Mouse (Mus musculus) neural tube, embryonic 11.5 days (tissue): ENCODE data around the gene 6720489N17Rik. TPM values are rescaled to one million over a fixed set of nuclear protein-coding genes. Genes with fewer than 3 reads are reported as not detected.
"Not testable (repeated sequence)": the region's sequence is repeated elsewhere in the genome, so short reads cannot be mapped to it uniquely, and the experiment has no call there.

Source experiments
- ATAC-seq: fragments of 200-750 bp; cut with Nextera tagmentation; 2 replicates; pipeline ENCODE4 v1.8.0; 2017; ENCODE audit warnings: moderate number of reproducible peaks, mild to moderate bottlenecking, moderate TSS enrichment, moderate library complexity; ENCODE audit not compliant: insufficient read depth, low FRiP score, low TSS enrichment
- DNase-seq: peaks from one replicate; pipeline ENCODE4 v3.0.0-alpha.2; 2015; ENCODE audit warnings: low spot score
- H3K27ac ChIP-seq: fragments of 300-500 bp; sonication (generic); 2 replicates; pipeline ENCODE4 v1.5.1; 2014; ENCODE audit warnings: low read depth, mild to moderate bottlenecking, low read length
- H3K27me3 ChIP-seq: fragments of 300-500 bp; sonication (generic); 2 replicates; pipeline ENCODE4 v1.6.1; 2014; ENCODE audit warnings: mild to moderate bottlenecking, low read length, mixed read lengths; ENCODE audit not compliant: control insufficient read depth, insufficient read depth
- H3K36me3 ChIP-seq: fragments of 300-500 bp; sonication (generic); 2 replicates; pipeline ENCODE4 v1.6.1; 2014; ENCODE audit warnings: mild to moderate bottlenecking, low read length, moderate library complexity, mixed read lengths; ENCODE audit not compliant: control insufficient read depth, insufficient read depth
- H3K4me1 ChIP-seq: fragments of 300-500 bp; sonication (generic); 2 replicates; pipeline ENCODE4 v1.6.1; 2014; ENCODE audit warnings: low read length, mixed read lengths; ENCODE audit not compliant: control insufficient read depth, insufficient read depth
- H3K4me2 ChIP-seq: fragments of 300-500 bp; sonication (generic); 2 replicates; pipeline ENCODE4 v1.6.1; 2014; ENCODE audit warnings: low read depth, mild to moderate bottlenecking, moderate library complexity
- H3K4me3 ChIP-seq: fragments of 300-500 bp; sonication (generic); 2 replicates; pipeline ENCODE4 v1.5.1; 2014; ENCODE audit warnings: low read depth, low read length
- H3K9ac ChIP-seq: fragments of 300-500 bp; sonication (generic); 2 replicates; pipeline ENCODE4 v1.6.1; 2014; ENCODE audit warnings: mild to moderate bottlenecking, low read length
- H3K9me3 ChIP-seq: fragments of 300-500 bp; sonication (generic); 2 replicates; pipeline ENCODE4 v1.6.1; 2016; ENCODE audit warnings: low read length; ENCODE audit not compliant: control insufficient read depth
- WGBS: fragments of 180-500 bp; shearing (Covaris S2); extraction: QIAGEN DNeasy Blood & Tissue Kit; methylation state at CpG from one replicate; pipeline ENCODE4 v1.1.7; 2014; 5-methylcytosine and 5-hydroxymethylcytosine counted together
- polyA plus RNA-seq: library from polyadenylated mRNA; unstranded; fragments of >200 nt; fragmentation: Nextera tagmentation; extraction: Ambion mirVana; gene quantifications from 2 replicates; pipeline ENCODE4 v1.2.1, GENCODE M21; 2014

The 6720489N17Rik gene
- polyA plus RNA-seq = 14.4 and 16.8 TPM in 2 replicates

GRCm38 (mm10) chr13:62623577-62624276, at the start of gene 6720489N17Rik:
Gene 6720489N17Rik (minus strand): TSS chr13:62624182.
- H3K9me3 ChIP-seq, H3K27me3 ChIP-seq, H3K36me3 ChIP-seq, H3K4me1 ChIP-seq, H3K27ac ChIP-seq: not testable (repeated sequence)
- DNase-seq = peak; percentile 85
- peak; percentile 100 for ATAC-seq
- Histone ChIP-seq H3K4me3 (peak within 1 kb of the TSS; percentile 41), H3K4me2 (peak within 1 kb of the TSS; percentile 42), H3K9ac (peak within 1 kb of the TSS; percentile 53)
- WGBS = 1% methylated on average over 15 of the region's 15 CpGs

DNA sequence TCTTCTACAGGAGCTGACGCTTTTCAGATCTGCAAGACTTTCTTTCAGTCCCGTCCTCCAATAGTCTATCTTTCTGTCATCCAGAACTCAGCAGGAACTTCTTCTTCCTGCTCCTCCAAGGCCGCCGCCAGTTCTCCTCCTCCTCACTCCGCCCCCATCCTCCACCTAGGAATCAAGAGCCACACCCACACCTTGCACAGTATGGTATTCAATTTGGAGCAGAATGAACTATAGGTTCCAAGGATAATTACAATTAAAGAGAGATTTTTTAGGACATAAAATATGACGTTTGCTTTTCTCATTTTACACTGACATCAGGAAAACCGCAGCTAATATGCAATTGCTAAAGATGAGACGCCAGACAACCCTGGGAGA, 29.4 kb upstream of the 6720489N17Rik start:
- DNase-seq (no peak), ATAC-seq (peak; percentile 86)
- no peaks in the 10 kb centered on the region for H3K36me3 ChIP-seq
- no peaks in the 10 kb centered on the region for H3K9me3 ChIP-seq
- no peak overlapping the region for H3K27ac ChIP-seq
- peak overlapping the region; percentile 44 for H3K4me2 ChIP-seq
- 24% methylated on average over 8 of the region's 8 CpGs for WGBS
- H3K4me3 ChIP-seq = peak overlapping the region; percentile 46
- no peaks in the 10 kb centered on the region for H3K27me3 ChIP-seq
- H3K9ac ChIP-seq = no peak overlapping the region
- no peaks in the 10 kb centered on the region for H3K4me1 ChIP-seq

GRCm38 (mm10) chr13:62652681-62653368, 28.8 kb upstream of the 6720489N17Rik start:
- H3K4me3 ChIP-seq = peak overlapping the region; percentile 46
- not testable (repeated sequence) for H3K27ac ChIP-seq, H3K9me3 ChIP-seq, H3K27me3 ChIP-seq, H3K4me1 ChIP-seq, H3K36me3 ChIP-seq
- 2% methylated on average over 16 of the region's 16 CpGs for WGBS
- ATAC-seq = peak; percentile 100
- DNase-seq = peak; percentile 65
- peak overlapping the region; percentile 44 for H3K4me2 ChIP-seq
- peak overlapping the region; percentile 61 for H3K9ac ChIP-seq

DNA sequence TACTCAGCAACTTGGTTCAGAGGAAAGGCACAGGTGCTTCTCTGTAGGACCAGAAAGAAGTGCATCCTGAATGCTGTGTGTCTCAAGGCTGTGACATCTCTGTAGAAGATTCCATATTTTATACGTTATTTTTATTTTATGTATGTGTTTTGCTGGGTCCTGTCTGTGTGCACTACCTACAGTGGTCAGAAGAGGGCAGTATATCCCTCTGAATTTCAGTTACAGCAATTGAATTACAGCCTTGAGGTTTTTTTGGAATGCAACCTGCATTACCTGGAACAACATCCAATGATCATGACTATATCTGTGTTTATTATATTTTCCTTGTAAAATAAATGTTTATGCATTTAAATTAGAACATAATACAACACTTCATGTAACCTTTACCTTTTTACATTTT, 3.1 kb upstream of the 6720489N17Rik start:
- WGBS = 52% methylated on average over 1 of the region's 1 CpGs
- not testable (repeated sequence) for H3K36me3 ChIP-seq, H3K27ac ChIP-seq, ATAC-seq, H3K9me3 ChIP-seq, H3K4me2 ChIP-seq, H3K4me3 ChIP-seq, DNase-seq, H3K27me3 ChIP-seq, H3K9ac ChIP-seq, H3K4me1 ChIP-seq

DNA sequence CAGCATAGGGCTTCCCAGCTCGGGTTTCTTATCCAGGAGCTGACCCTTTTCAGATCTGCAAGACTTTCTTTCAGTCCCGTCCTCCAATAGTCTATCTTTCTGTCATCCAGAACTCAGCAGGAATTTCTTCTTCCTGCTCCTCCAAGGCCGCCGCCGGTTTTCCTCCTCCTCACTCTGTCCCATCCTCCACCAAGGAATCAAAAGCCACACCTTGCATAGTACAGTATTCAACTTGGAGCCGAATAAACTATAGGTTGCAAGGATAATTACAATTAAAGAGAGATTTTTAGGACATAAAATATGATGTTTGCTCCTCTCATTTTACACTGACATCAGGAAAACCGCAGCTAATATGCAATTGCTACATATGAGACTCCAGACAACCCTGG, 289 bp upstream of the 6720489N17Rik start:
- not testable (repeated sequence) for H3K36me3 ChIP-seq, H3K9ac ChIP-seq, H3K27me3 ChIP-seq, H3K9me3 ChIP-seq, H3K27ac ChIP-seq, H3K4me1 ChIP-seq
- ATAC-seq = peak; percentile 81
- DNase-seq = peak; percentile 21
- Histone ChIP-seq H3K4me2 (peak overlapping the region; percentile 42), H3K4me3 (peak overlapping the region; percentile 41)
- WGBS = 8% methylated on average over 7 of the region's 7 CpGs

GRCm38 (mm10) chr13:62617449-62617848, 6.5 kb downstream of the 6720489N17Rik start:
- 93% methylated on average over 4 of the region's 4 CpGs for WGBS

GRCm38 (mm10) chr13:62571099-62571498, 52.9 kb downstream of the 6720489N17Rik start, which contains the start of gene Zfp934:
Gene Zfp934 (minus strand): TSS chr13:62571199.
- H3K4me2 ChIP-seq, H3K27me3 ChIP-seq, DNase-seq, H3K4me3 ChIP-seq, ATAC-seq, H3K4me1 ChIP-seq, H3K27ac ChIP-seq, H3K9me3 ChIP-seq, H3K9ac ChIP-seq, H3K36me3 ChIP-seq: not testable (repeated sequence)
- 89% methylated on average over 3 of the region's 6 CpGs for WGBS

More at GRCm38 (mm10) chr13:62617449-62617848, 6.5 kb downstream of the 6720489N17Rik start:
- H3K9me3 ChIP-seq, H3K4me3 ChIP-seq, H3K27me3 ChIP-seq, ATAC-seq, H3K4me1 ChIP-seq, H3K36me3 ChIP-seq, H3K9ac ChIP-seq, H3K4me2 ChIP-seq, H3K27ac ChIP-seq, DNase-seq: not testable (repeated sequence)

GRCm38 (mm10) chr13:62561696-62562095, 62.3 kb downstream of the 6720489N17Rik start:
- WGBS = 31% methylated on average over 1 of the region's 1 CpGs
- not testable (repeated sequence) for DNase-seq, H3K27ac ChIP-seq, H3K27me3 ChIP-seq, H3K36me3 ChIP-seq, H3K9ac ChIP-seq, H3K4me1 ChIP-seq, H3K4me2 ChIP-seq, H3K4me3 ChIP-seq, ATAC-seq, H3K9me3 ChIP-seq
